Mouse (Mus musculus) liver, postnatal 0 days (tissue): ENCODE measurements around the gene Rph3al.

Source experiments
- CTCF ChIP-seq: sonication (generic); IDR thresholded peaks from 2 replicates; pipeline ENCODE4 v1.5.1; 2016; ENCODE audit warnings: antibody characterized with exemption, low read depth
- EP300 ChIP-seq: IDR thresholded peaks from 2 replicates; pipeline ENCODE4 v1.6.1; 2016; ENCODE audit warnings: antibody characterized with exemption, low read depth, mild to moderate bottlenecking

- TF ChIP-seq CTCF, result no peak
- no peak for TF ChIP-seq EP300
Measured at GRCm38 (mm10) chr11:75845675-75846074, 92.6 kb downstream of the Rph3al start.
